Mouse (Mus musculus) embryonic facial prominence, embryonic 14.5 days (tissue): ENCODE data around the gene Slc39a11. TPM values are rescaled to one million over a fixed set of nuclear protein-coding genes. Genes with fewer than 3 reads are reported as not detected.

Experiments used
- ATAC-seq: fragments of 200-750 bp; cut with Nextera tagmentation; 2 replicates; pipeline ENCODE4 v1.8.0; 2017; ENCODE audit warnings: low read depth, moderate number of reproducible peaks, moderate TSS enrichment
- DNase-seq: peaks from one replicate; pipeline ENCODE4 v3.0.0-alpha.2; 2015; ENCODE audit warnings: low spot score
- H3K27ac ChIP-seq: fragments of 300-500 bp; sonication (generic); replicated peaks from 2 replicates; pipeline ENCODE4 v1.5.1; 2014; ENCODE audit warnings: low read depth, mild to moderate bottlenecking, low read length, moderate library complexity
- H3K27me3 ChIP-seq: fragments of 300-500 bp; sonication (generic); replicated peaks from 2 replicates; pipeline ENCODE4 v1.6.1; 2014; ENCODE audit warnings: low read length; ENCODE audit not compliant: control insufficient read depth, insufficient read depth
- H3K36me3 ChIP-seq: fragments of 300-500 bp; sonication (generic); 2 replicates; pipeline ENCODE4 v1.6.1; 2014; ENCODE audit warnings: low read length, mixed read lengths; ENCODE audit not compliant: control insufficient read depth, insufficient read depth
- H3K4me1 ChIP-seq: fragments of 300-500 bp; sonication (generic); 2 replicates; pipeline ENCODE4 v1.6.1; 2014; ENCODE audit warnings: antibody characterized with exemption, low read length; ENCODE audit not compliant: control insufficient read depth, insufficient read depth
- H3K4me2 ChIP-seq: fragments of 300-500 bp; sonication (generic); 2 replicates; pipeline ENCODE4 v1.6.1; 2014; ENCODE audit warnings: low read depth, mild to moderate bottlenecking, low read length, moderate library complexity, mixed read lengths
- H3K4me3 ChIP-seq: fragments of 300-500 bp; sonication (generic); 2 replicates; pipeline ENCODE4 v1.5.1; 2014; ENCODE audit warnings: low read depth, mild to moderate bottlenecking, low read length
- H3K9ac ChIP-seq: fragments of 300-500 bp; sonication (generic); 2 replicates; pipeline ENCODE4 v1.6.1; 2014; ENCODE audit warnings: low read depth, mild to moderate bottlenecking, low read length, moderate library complexity, mixed read lengths
- H3K9me3 ChIP-seq: fragments of 300-500 bp; sonication (generic); 2 replicates; pipeline ENCODE4 v1.6.1; 2016; ENCODE audit warnings: low read length; ENCODE audit not compliant: control insufficient read depth
- WGBS: fragments of 180-500 bp; shearing (Covaris S2); extraction: QIAGEN DNeasy Blood & Tissue Kit; methylation state at CpG from one replicate; pipeline ENCODE4 v1.1.7; 2014; 5-methylcytosine and 5-hydroxymethylcytosine counted together
- polyA plus RNA-seq: library from polyadenylated mRNA; unstranded; fragments of >200 nt; fragmentation: Nextera tagmentation; extraction: Ambion mirVana; gene quantifications from 2 replicates; pipeline ENCODE4 v1.2.1, GENCODE M21; 2014

Slc39a11 gene
- polyA plus RNA-seq, 1 experiment from 2014 or later: 23.6 TPM

DNA sequence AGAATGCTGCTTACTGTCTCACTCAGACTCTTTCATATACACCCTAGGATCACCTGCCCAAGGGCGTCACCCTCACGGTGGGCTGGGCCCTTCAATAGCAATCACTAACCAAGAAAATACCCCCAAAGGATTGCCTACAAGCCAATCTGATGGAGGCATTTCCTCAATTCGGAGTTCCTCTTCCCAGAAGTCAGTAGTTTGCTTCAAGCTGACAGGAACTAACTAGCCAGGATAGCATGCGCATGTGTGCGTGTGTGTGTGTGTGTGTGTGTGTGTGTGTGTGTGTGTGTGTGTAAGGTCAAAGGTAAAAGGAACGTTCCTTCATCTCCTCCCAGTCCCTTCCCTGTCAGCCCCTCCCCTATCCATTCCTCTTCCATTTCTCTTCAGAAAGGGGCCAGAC, 199.9 kb downstream of the Slc39a11 start:
- no peak for ATAC-seq
- 0 out of 2 replicates have a peak, but pooled peaks cover 4% of the 10 kb centered on the region for H3K9me3 ChIP-seq
- no peak overlapping the region for H3K4me3 ChIP-seq
- H3K9ac ChIP-seq: no peak overlapping the region
- H3K4me2 ChIP-seq: no peak overlapping the region
- no peak for DNase-seq
- H3K27me3 ChIP-seq: no peaks in the 10 kb centered on the region
- 79% methylated on average over 5 of the region's 6 CpGs for WGBS
- H3K27ac ChIP-seq: no peak overlapping the region
- H3K4me1 ChIP-seq: peaks cover 6% of the 10 kb centered on the region; the same call in 1 of the 2 replicates
- no peaks in the 10 kb centered on the region for H3K36me3 ChIP-seq

DNA sequence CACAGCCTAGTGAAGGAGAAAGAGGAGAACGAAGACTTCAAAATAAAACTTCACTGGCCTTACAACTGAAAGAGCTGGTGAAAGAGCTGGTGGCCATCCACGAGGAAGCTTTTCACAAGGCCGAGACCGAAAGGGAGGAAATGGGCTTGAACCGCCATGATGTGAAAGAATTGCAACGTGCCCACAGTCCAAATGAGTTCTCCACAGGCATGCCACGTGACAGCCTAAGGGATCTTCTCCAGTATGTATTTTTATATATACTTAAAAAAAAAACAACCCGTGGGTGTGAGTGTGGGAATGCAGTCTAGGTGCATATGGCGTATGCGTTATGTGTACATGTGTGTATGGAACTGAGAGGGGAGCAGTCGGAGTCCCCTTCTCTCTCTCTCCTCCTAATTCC, 207.8 kb downstream of the Slc39a11 start:
- no peaks in the 10 kb centered on the region for H3K36me3 ChIP-seq
- H3K27me3 ChIP-seq: no peaks in the 10 kb centered on the region
- ATAC-seq (no peak), DNase-seq (no peak)
- H3K4me2 ChIP-seq: no peak overlapping the region
- H3K27ac ChIP-seq: no peak overlapping the region
- 0 out of 2 replicates have a peak, but pooled peaks cover 8% of the 10 kb centered on the region for H3K9me3 ChIP-seq
- H3K9ac ChIP-seq: no peak overlapping the region
- H3K4me1 ChIP-seq: peaks cover 7% of the 10 kb centered on the region; the same call in 1 of the 2 replicates
- H3K4me3 ChIP-seq: no peak overlapping the region
- 95% methylated on average over 11 of the region's 11 CpGs for WGBS

DNA sequence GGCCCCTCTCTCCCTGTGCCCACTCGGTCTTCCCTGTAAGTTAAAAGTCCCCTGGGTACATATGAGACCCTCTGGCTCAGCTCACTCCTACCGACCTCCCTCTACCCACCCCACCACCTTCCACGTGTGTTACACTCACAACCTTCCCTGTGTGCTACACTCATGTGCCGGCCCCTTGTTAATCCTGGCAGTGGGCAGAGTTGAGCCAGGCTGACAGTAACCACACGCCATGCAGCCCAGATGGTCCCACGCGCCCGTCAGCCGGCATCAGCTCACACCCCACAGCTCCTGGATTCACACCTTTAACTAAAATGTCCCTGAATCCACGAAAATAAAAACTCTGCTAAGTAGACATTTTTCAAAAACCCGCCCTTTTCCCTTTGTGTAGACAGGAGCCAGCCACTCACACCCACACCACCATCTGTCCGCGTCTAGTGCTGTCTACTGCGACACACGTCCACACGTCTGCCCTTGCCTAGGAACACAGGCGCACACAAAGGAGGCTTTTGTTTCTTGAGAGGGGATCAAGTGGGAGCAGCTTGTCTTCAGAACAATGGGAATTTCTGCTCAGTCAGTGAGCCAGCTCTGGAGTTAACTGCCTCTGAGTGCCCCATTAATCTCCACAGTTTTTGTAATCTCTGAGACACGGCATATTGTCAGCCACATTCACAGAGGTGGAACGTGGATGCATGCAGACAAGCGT, 210.4 kb downstream of the Slc39a11 start:
- H3K9ac ChIP-seq: peak overlapping the region; percentile 30; the same call in 1 of the 2 replicates
- 44% methylated on average over 20 of the region's 20 CpGs for WGBS
- H3K27me3 ChIP-seq: no peaks in the 10 kb centered on the region
- no peak overlapping the region for H3K4me3 ChIP-seq
- 0 out of 2 replicates have a peak, but pooled peaks cover 4% of the 10 kb centered on the region for H3K9me3 ChIP-seq
- peaks cover 7% of the 10 kb centered on the region; the same call in 1 of the 2 replicates for H3K4me1 ChIP-seq
- no peak overlapping the region for H3K27ac ChIP-seq
- ATAC-seq (peak; percentile 82), DNase-seq (peak; percentile 82)
- H3K36me3 ChIP-seq: no peaks in the 10 kb centered on the region
- no peak overlapping the region for H3K4me2 ChIP-seq

DNA sequence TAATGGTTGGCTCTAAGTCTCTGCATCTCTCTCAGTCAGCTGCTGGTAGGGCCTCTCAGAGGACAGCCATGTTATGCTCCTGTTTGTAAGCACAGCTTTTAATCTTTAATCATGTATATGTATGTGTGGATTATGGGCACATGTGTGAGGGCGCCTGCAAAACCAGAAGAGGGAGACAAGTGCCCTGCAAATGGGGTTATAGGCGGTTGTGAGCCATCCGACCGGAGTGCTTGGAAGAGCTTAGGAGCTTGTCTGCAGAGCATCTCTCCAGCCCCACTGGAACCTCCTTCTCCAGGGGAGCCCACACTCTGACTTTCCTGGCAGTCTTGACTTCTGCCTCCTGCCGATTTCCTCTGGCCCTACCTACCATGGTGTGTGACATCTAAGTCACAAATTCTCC, 211.0 kb downstream of the Slc39a11 start:
- no peak overlapping the region for H3K4me3 ChIP-seq
- no peak overlapping the region for H3K4me2 ChIP-seq
- H3K27me3 ChIP-seq: no peaks in the 10 kb centered on the region
- H3K9ac ChIP-seq: no peak overlapping the region
- no peak overlapping the region for H3K27ac ChIP-seq
- 0 out of 2 replicates have a peak, but pooled peaks cover 4% of the 10 kb centered on the region for H3K9me3 ChIP-seq
- 84% methylated on average over 5 of the region's 5 CpGs for WGBS
- ATAC-seq (no peak), DNase-seq (no peak)
- no peaks in the 10 kb centered on the region for H3K36me3 ChIP-seq
- peaks cover 7% of the 10 kb centered on the region; the same call in 1 of the 2 replicates for H3K4me1 ChIP-seq

DNA sequence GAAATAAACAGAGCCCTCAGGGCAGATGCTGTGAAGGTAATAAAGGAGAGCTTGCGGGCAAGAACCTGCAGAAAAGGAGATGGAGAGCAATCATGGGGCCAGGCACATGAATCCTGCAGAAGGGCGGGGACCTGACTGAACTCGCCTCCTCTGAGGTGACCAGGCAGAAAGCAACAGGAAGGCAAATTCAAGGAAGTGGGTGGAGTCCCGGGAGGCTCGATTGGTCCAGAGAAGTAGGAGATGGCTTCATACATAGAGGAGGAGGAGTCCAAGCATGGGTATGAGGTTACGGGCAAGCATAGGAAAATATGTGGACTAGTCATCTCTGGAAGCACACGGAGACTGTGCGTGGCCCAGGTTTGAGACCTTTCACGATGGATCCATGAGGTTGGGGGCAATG, 212.5 kb downstream of the Slc39a11 start:
- Histone ChIP-seq H3K27me3 (no peaks in the 10 kb centered on the region), H3K4me1 (peaks cover 7% of the 10 kb centered on the region; the same call in 1 of the 2 replicates), H3K9me3 (0 out of 2 replicates have a peak, but pooled peaks cover 4% of the 10 kb centered on the region), H3K36me3 (no peaks in the 10 kb centered on the region), H3K9ac (no peak overlapping the region), H3K4me2 (no peak overlapping the region), H3K4me3 (no peak overlapping the region), H3K27ac (no peak overlapping the region)
- DNase-seq (no peak), ATAC-seq (no peak)
- whole genome bisulfite sequencing: 84% methylated on average over 9 of the region's 9 CpGs

DNA sequence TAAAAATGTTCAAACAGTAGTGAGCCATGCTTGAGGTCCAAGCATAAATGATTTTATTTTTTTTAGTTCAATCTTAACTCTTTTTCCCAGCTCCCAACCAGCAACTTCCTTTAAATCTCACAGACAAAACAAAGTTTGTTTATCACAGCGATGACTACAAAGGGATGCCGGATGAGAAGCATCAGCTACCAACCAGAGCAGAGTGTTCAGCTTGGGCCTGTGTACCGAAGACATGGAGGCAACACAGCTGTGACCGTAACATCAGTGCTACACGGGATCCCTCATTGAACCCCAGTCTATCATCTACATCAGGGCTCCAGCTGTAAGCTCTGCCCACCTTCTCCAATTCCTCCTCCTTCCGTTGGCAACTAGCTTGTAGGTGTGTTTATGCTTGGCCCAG, 213.6 kb downstream of the Slc39a11 start:
- 0 out of 2 replicates have a peak, but pooled peaks cover 4% of the 10 kb centered on the region for H3K9me3 ChIP-seq
- DNase-seq (no peak), ATAC-seq (no peak)
- H3K4me3 ChIP-seq: no peak overlapping the region
- no peaks in the 10 kb centered on the region for H3K36me3 ChIP-seq
- peaks cover 7% of the 10 kb centered on the region; the same call in 1 of the 2 replicates for H3K4me1 ChIP-seq
- H3K27me3 ChIP-seq: no peaks in the 10 kb centered on the region
- no peak overlapping the region for H3K9ac ChIP-seq
- 88% methylated on average over 6 of the region's 6 CpGs for WGBS
- H3K4me2 ChIP-seq: no peak overlapping the region
- no peak overlapping the region for H3K27ac ChIP-seq

DNA sequence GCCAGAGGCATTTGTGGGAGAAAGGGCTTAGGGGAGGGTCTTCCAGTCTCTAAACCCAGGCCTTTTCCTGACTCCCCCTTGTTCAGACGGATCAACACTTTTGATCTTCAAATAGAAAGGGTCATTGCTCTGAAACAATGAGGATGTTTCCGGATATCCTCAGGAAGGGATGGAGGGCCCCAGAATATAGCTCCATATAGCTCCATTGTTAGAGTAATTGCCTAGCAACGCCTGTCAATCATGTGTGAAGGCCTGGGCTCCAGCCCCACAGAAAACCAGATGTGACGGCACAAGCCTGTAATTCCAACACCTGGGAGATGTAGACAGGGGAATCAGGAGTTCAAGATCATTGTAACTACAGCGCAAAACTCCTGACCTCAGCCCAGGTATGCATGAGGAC, 214.2 kb downstream of the Slc39a11 start:
- Histone ChIP-seq H3K4me2 (no peak overlapping the region), H3K9ac (no peak overlapping the region), H3K27ac (no peak overlapping the region), H3K4me1 (peaks cover 7% of the 10 kb centered on the region; the same call in 1 of the 2 replicates), H3K36me3 (no peaks in the 10 kb centered on the region), H3K4me3 (no peak overlapping the region), H3K27me3 (no peaks in the 10 kb centered on the region), H3K9me3 (no peaks in the 10 kb centered on the region)
- WGBS: 50% methylated on average over 5 of the region's 5 CpGs
- DNase-seq (no peak), ATAC-seq (no peak)

DNA sequence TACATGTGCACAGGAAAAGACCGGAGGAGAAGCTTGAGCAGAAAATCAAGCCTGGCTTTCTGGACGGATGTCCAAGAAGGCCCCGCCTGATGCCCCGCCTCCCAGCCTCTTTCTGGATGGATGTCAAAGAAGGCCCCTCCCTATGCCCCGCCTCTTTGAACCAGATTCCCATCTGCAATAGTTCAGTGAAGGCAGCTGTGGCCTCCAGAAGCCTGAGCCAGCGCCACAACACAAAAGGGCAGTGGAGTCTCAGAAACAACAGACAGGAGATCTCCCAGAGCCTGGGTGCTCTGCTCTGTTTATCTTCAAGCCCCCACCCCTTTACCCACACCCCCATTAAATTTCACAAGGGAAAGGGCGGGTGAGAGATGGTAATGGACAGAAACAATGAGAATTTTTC, 218.7 kb downstream of the Slc39a11 start:
- ATAC-seq (no peak), DNase-seq (peak; percentile 58)
- no peaks in the 10 kb centered on the region for H3K36me3 ChIP-seq
- H3K27ac ChIP-seq: 0 out of 2 replicates have a peak overlapping the region, but pooled peaks have one; percentile 10
- H3K9ac ChIP-seq: no peak overlapping the region
- WGBS: 64% methylated on average over 7 of the region's 7 CpGs
- H3K4me2 ChIP-seq: no peak overlapping the region
- no peak overlapping the region for H3K4me3 ChIP-seq
- H3K27me3 ChIP-seq: no peaks in the 10 kb centered on the region
- no peaks in the 10 kb centered on the region for H3K9me3 ChIP-seq
- H3K4me1 ChIP-seq: no peaks in the 10 kb centered on the region

DNA sequence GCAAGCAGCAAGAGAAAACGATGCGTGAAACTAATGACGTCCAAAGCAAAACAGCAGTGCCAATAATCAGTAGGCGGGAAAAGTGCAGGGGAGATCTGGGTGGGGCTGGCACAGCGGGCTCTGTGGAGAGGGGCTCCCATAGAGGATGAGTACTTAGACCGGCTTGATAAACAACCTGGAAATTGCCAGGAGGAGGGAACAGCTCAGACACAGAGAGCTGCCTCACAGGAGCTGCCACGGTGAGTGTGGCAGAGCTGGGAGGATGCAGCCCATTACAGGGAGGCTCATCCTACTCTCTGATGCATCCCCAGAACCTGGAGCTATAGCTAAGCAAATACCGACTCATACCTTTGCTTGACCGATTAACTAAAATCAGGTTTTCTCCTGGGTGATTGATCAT, 224.0 kb downstream of the Slc39a11 start:
- Histone ChIP-seq H3K36me3 (no peaks in the 10 kb centered on the region), H3K27ac (no peak overlapping the region), H3K27me3 (no peaks in the 10 kb centered on the region), H3K4me3 (no peak overlapping the region), H3K4me1 (no peaks in the 10 kb centered on the region), H3K4me2 (no peak overlapping the region), H3K9ac (no peak overlapping the region), H3K9me3 (no peaks in the 10 kb centered on the region)
- no peak for DNase-seq
- WGBS: 69% methylated on average over 9 of the region's 9 CpGs
- ATAC-seq: no peak
